Mouse (Mus musculus): ENCODE measurements around the gene Cyp2c66.
"Not testable (repeated sequence)": the region's sequence is repeated elsewhere in the genome, so short reads cannot be mapped to it uniquely, and the experiment has no call there.

Cyp2c66 gene

GRCm38 (mm10) chr19:39113644-39114043 is at the start of gene Cyp2c66:
Gene Cyp2c66 (plus strand): TSS chr19:39113898.
- no peak for DNase-seq (ENCODE audit: low spot score)

DNA sequence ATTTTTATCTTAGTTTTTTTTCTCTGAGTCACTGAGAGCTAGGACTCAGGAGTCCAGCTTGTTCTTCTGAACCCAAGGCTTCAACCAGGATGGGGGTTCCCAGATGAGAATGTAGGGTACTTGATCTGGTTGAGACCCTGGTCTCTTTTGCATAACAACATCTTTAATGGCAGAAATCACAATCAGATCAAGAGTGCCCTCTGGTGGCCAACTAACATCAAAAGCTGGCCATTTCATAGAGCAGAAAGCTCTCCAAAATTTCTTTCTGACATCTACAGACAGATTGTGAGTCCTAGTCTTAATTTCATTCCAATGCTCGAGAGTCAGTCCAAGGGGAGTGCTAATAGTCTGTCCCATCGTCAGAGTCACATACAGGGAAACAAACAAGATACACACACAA is 14.9 kb upstream of the Cyp2c66 start:
- DNase-seq (ENCODE audit: low spot score), result not testable (repeated sequence)

DNA sequence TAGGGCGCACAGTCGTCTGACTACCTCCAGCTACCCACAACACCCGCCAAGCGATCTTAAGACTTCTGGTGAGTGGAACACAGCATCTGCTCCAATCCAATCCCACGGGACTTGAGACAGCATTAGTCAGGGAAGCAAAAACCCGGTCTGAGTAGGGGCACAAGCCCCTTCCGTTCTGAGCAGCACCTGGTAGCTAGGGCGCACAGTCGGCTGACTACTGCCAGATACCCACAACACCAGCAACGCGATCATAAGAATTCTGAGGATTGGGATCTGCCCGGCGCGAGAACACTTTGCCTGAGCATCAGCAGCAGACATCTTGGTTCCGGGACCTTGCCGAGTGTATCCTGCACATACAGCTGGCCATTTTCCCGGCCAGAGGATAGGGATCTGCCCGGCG is 43.1 kb downstream of the Cyp2c66 start:
- DNase-seq (ENCODE audit: low spot score), result not testable (repeated sequence)
